Mouse (Mus musculus): ENCODE results near the gene Man2b2.

The Man2b2 gene

GRCm38 (mm10) chr5:36769603-36770002 is 60.9 kb downstream of the Man2b2 start:
- DNase-seq (ENCODE audit: low read depth, low spot score), result no peak

GRCm38 (mm10) chr5:36766958-36767703 is 63.3 kb downstream of the Man2b2 start:
- no peak for DNase-seq (ENCODE audit: low read depth, low spot score)

GRCm38 (mm10) chr5:36759848-36760247 is 70.6 kb downstream of the Man2b2 start:
- DNase-seq (ENCODE audit: low read depth, low spot score), result no peak

- DNase-seq (ENCODE audit: low read depth, low spot score), result peak; percentile 82
Observed at GRCm38 (mm10) chr5:36757033-36757432, 73.4 kb downstream of the Man2b2 start.

All from ES-CJ7 (cell line).